14 mouse cellular contexts compared by ENCODE assay signal in genomic region chr4:115937061-115937976, GRCm38 (mm10). TPM values are rescaled to one million over a fixed set of nuclear protein-coding genes. Genes with fewer than 3 reads are reported as not detected.
A peak's percentile ranks its signal among the peaks of the same experiment; 100 is the strongest.
DNase-seq lines count a peak whose midpoint lies in the region; ATAC-seq lines count a peak whose summit lies in the region.
"Had no signal": no experiment of that assay in that cellular context is flagged by ENCODE, and none has a peak within 500 bp of the region (broad histone marks: within the 10 kb centered on the region; RNA-seq: fewer than 3 reads in every experiment).

No protein-coding gene starts in this region.

- WGBS in intestine, embryonic 14.5 days = 4% methylated on average over 19 of the region's 19 CpGs
- 5% methylated on average over 19 of the region's 19 CpGs for WGBS in intestine, embryonic 16.5 days
- WGBS in embryonic facial prominence, embryonic 10.5 days = 1% methylated on average over 19 of the region's 19 CpGs
- WGBS in embryonic facial prominence, embryonic 15.5 days = 14% methylated on average over 19 of the region's 19 CpGs
- 2% methylated on average over 19 of the region's 19 CpGs for WGBS in midbrain, embryonic 10.5 days

- H3K4me2 ChIP-seq in intestine, embryonic 14.5 days (ENCODE audit: low read length) = no peak overlapping the region
- no peak overlapping the region for H3K4me2 ChIP-seq in intestine, embryonic 16.5 days (ENCODE audit: low read depth, low read length)
- peak overlapping the region; percentile 31 for H3K4me2 ChIP-seq in embryonic facial prominence, embryonic 15.5 days (replicated peaks)

- H3K9me3 ChIP-seq in intestine, embryonic 14.5 days (ENCODE audit: control insufficient read depth, low read length) = no peaks in the 10 kb centered on the region
- H3K9me3 ChIP-seq in intestine, embryonic 16.5 days (ENCODE audit: control insufficient read depth, low read length) = no peaks in the 10 kb centered on the region
- no peaks in the 10 kb centered on the region for H3K9me3 ChIP-seq in embryonic facial prominence, embryonic 10.5 days
- H3K9me3 ChIP-seq in embryonic facial prominence, embryonic 15.5 days (replicated peaks) = no peaks in the 10 kb centered on the region
- H3K9me3 ChIP-seq in midbrain, embryonic 10.5 days (replicated peaks) = no peaks in the 10 kb centered on the region

- intact Hi-C loops in left cerebral cortex, postnatal 4 days (cut with DNase I) = no loop called here

- H3K9ac ChIP-seq in intestine, embryonic 14.5 days (ENCODE audit: low read length) = no peak overlapping the region
- H3K9ac ChIP-seq in intestine, embryonic 16.5 days (ENCODE audit: low read depth, low read length) = no peak overlapping the region
- no peak overlapping the region for H3K9ac ChIP-seq in embryonic facial prominence, embryonic 15.5 days

- no peaks in the 10 kb centered on the region for H3K36me3 ChIP-seq in intestine, embryonic 14.5 days (ENCODE audit: control insufficient read depth, insufficient read depth, low read length)
- no peaks in the 10 kb centered on the region for H3K36me3 ChIP-seq in intestine, embryonic 16.5 days (ENCODE audit: control insufficient read depth, insufficient read depth, low read length)
- H3K36me3 ChIP-seq in embryonic facial prominence, embryonic 10.5 days (replicated peaks) = no peaks in the 10 kb centered on the region
- H3K36me3 ChIP-seq in embryonic facial prominence, embryonic 15.5 days = no peaks in the 10 kb centered on the region
- peaks cover 34% of the 10 kb centered on the region for H3K36me3 ChIP-seq in midbrain, embryonic 10.5 days

- H3K4me1 ChIP-seq in intestine, embryonic 14.5 days (replicated peaks; ENCODE audit: control insufficient read depth, insufficient read depth, low read length) = peaks cover 3% of the 10 kb centered on the region
- H3K4me1 ChIP-seq in intestine, embryonic 16.5 days (ENCODE audit: control insufficient read depth, insufficient read depth, low read length) = peaks cover 7% of the 10 kb centered on the region
- H3K4me1 ChIP-seq in embryonic facial prominence, embryonic 10.5 days = peaks cover 50% of the 10 kb centered on the region
- peaks cover 31% of the 10 kb centered on the region for H3K4me1 ChIP-seq in embryonic facial prominence, embryonic 15.5 days
- peaks cover 100% of the 10 kb centered on the region for H3K4me1 ChIP-seq in midbrain, embryonic 10.5 days

- peak; percentile 70 for DNase-seq in intestine, embryonic 14.5 days (ENCODE audit: low spot score)
- DNase-seq in embryonic facial prominence, embryonic 10.5 days (ENCODE audit: low spot score) = peak; percentile 48
- peak; percentile 41 for DNase-seq in midbrain, embryonic 10.5 days (ENCODE audit: low spot score)
- DNase-seq in left cerebral cortex, postnatal 4 days = no peak
- DNase-seq in gastrocnemius, adult 18-20 months (ENCODE audit: low spot score) = no peak
- DNase-seq in right cerebral cortex, adult 18-20 months = no peak
- DNase-seq: cerebellum, adult 8-10 months; heart, adult 11 months; liver; lung, postnatal 36 days had no signal

- peaks cover 99% of the 10 kb centered on the region for H3K27me3 ChIP-seq in intestine, embryonic 14.5 days (replicated peaks; ENCODE audit: control insufficient read depth, insufficient read depth, low read length)
- peaks cover 92% of the 10 kb centered on the region for H3K27me3 ChIP-seq in intestine, embryonic 16.5 days (replicated peaks; ENCODE audit: control insufficient read depth, insufficient read depth, low read length)
- H3K27me3 ChIP-seq in embryonic facial prominence, embryonic 10.5 days (replicated peaks; ENCODE audit: low read depth, poor library complexity, severe bottlenecking) = peaks cover 100% of the 10 kb centered on the region
- H3K27me3 ChIP-seq in embryonic facial prominence, embryonic 15.5 days = peaks cover 96% of the 10 kb centered on the region
- H3K27me3 ChIP-seq in midbrain, embryonic 10.5 days (ENCODE audit: low read depth, poor library complexity, severe bottlenecking) = peaks cover 100% of the 10 kb centered on the region

- ATAC-seq in intestine, embryonic 14.5 days (replicated peaks; ENCODE audit: low FRiP score, low TSS enrichment, low read depth) = no peak
- no peak for ATAC-seq in intestine, embryonic 16.5 days
- no peak for ATAC-seq in embryonic facial prominence, embryonic 15.5 days (ENCODE audit: insufficient number of reproducible peaks, low FRiP score, low TSS enrichment, low read depth)

- no peak overlapping the region for H3K4me3 ChIP-seq in intestine, embryonic 14.5 days (ENCODE audit: low read depth, low read length)
- no peak overlapping the region for H3K4me3 ChIP-seq in intestine, embryonic 16.5 days (ENCODE audit: low read length)
- peak overlapping the region; percentile 63; the same call in 1 of the 2 replicates for H3K4me3 ChIP-seq in embryonic facial prominence, embryonic 10.5 days
- H3K4me3 ChIP-seq in embryonic facial prominence, embryonic 15.5 days (replicated peaks) = peak overlapping the region; percentile 41
- H3K4me3 ChIP-seq in midbrain, embryonic 10.5 days = peak overlapping the region; percentile 78

- no peak overlapping the region for H3K27ac ChIP-seq in intestine, embryonic 14.5 days (ENCODE audit: low read depth)
- H3K27ac ChIP-seq in intestine, embryonic 16.5 days (ENCODE audit: low read length) = no peak overlapping the region
- no peak overlapping the region for H3K27ac ChIP-seq in embryonic facial prominence, embryonic 10.5 days (replicated peaks)
- H3K27ac ChIP-seq in embryonic facial prominence, embryonic 15.5 days (replicated peaks) = no peak overlapping the region
- H3K27ac ChIP-seq in midbrain, embryonic 10.5 days (replicated peaks) = peak overlapping the region; percentile 89

RNA-seq across cellular contexts. Expression of gene Dmbx1, which starts 2.4 kb away (rescaled TPM):
- polyA plus RNA-seq in intestine, embryonic 14.5 days (2014; fragmentation: Nextera tagmentation; extraction: Ambion mirVana) = 0.07 TPM in 1 of 2 replicates, not detected in the other
- not detected in 2 replicates for polyA plus RNA-seq in intestine, embryonic 16.5 days (2015; fragmentation: Nextera tagmentation; extraction: Ambion mirVana)
- polyA plus RNA-seq in embryonic facial prominence, embryonic 10.5 days (2016; fragmentation: Nextera tagmentation; extraction: Ambion mirVana) = 1.7 and 2.5 TPM in 2 replicates
- 3.3 TPM in 2 replicates for polyA plus RNA-seq in embryonic facial prominence, embryonic 15.5 days (2015; fragmentation: Nextera tagmentation; extraction: Ambion mirVana)
- polyA plus RNA-seq in midbrain, embryonic 10.5 days (2016; fragmentation: Nextera tagmentation; extraction: Ambion mirVana) = 38.5 and 39.4 TPM in 2 replicates
- total RNA-seq in left cerebral cortex, postnatal 4 days (2021) = under 1 TPM; 0.10 to 0.38 TPM
- total RNA-seq in gastrocnemius, adult 18-20 months (2021) = not detected
- polyA plus RNA-seq: kidney, embryonic 16.5 days had no signal

RNA-seq across cellular contexts. Expression of gene 6430628N08Rik, which starts 46.9 kb away (rescaled TPM):
- not detected in 2 replicates for polyA plus RNA-seq in intestine, embryonic 14.5 days (2014; fragmentation: Nextera tagmentation; extraction: Ambion mirVana)
- not detected in 2 replicates for polyA plus RNA-seq in intestine, embryonic 16.5 days (2015; fragmentation: Nextera tagmentation; extraction: Ambion mirVana)
- 0.09 TPM in 1 of 2 replicates, not detected in the other for polyA plus RNA-seq in embryonic facial prominence, embryonic 10.5 days (2016; fragmentation: Nextera tagmentation; extraction: Ambion mirVana)
- 0.23 TPM in 1 of 2 replicates, not detected in the other for polyA plus RNA-seq in embryonic facial prominence, embryonic 15.5 days (2015; fragmentation: Nextera tagmentation; extraction: Ambion mirVana)
- polyA plus RNA-seq in midbrain, embryonic 10.5 days (2016; fragmentation: Nextera tagmentation; extraction: Ambion mirVana) = 0.21 and 0.30 TPM in 2 replicates
- under 1 TPM; 0.24 to 0.36 TPM for total RNA-seq in left cerebral cortex, postnatal 4 days (2021)
- total RNA-seq in gastrocnemius, adult 18-20 months (2021) = not detected
- total RNA-seq: layer of hippocampus, postnatal 14 days had no signal

RNA-seq across cellular contexts. Expression of gene Kncn, which starts 53.1 kb away (rescaled TPM):
- not detected in 2 replicates for polyA plus RNA-seq in intestine, embryonic 14.5 days (2014; fragmentation: Nextera tagmentation; extraction: Ambion mirVana)
- not detected in 2 replicates for polyA plus RNA-seq in intestine, embryonic 16.5 days (2015; fragmentation: Nextera tagmentation; extraction: Ambion mirVana)
- not detected in 2 replicates for polyA plus RNA-seq in embryonic facial prominence, embryonic 10.5 days (2016; fragmentation: Nextera tagmentation; extraction: Ambion mirVana)
- not detected in 2 replicates for polyA plus RNA-seq in embryonic facial prominence, embryonic 15.5 days (2015; fragmentation: Nextera tagmentation; extraction: Ambion mirVana)
- polyA plus RNA-seq in midbrain, embryonic 10.5 days (2016; fragmentation: Nextera tagmentation; extraction: Ambion mirVana) = 0.07 TPM in 1 of 2 replicates, not detected in the other
- total RNA-seq in left cerebral cortex, postnatal 4 days (2021) = under 1 TPM in 1 of 2 experiments, not detected in 1; 0.32 TPM
- total RNA-seq in gastrocnemius, adult 18-20 months (2021) = not detected

Comparison
In these comparisons a context has a peak if more than half of its experiments do, and no peak if none do; other contexts are left out.
1. DNase-seq: peak in intestine, embryonic 14.5 days (single experiment), embryonic facial prominence, embryonic 10.5 days (single experiment) and midbrain, embryonic 10.5 days (single experiment); none in left cerebral cortex, postnatal 4 days (single experiment), gastrocnemius, adult 18-20 months (single experiment) and right cerebral cortex, adult 18-20 months (single experiment).
2. H3K4me3 ChIP-seq: peak in embryonic facial prominence, embryonic 10.5 days (single experiment), embryonic facial prominence, embryonic 15.5 days (single experiment) and midbrain, embryonic 10.5 days (single experiment); none in intestine, embryonic 14.5 days (single experiment) and intestine, embryonic 16.5 days (single experiment).